Mouse (Mus musculus): ENCODE data around the gene Banp. TPM values are rescaled to one million over a fixed set of nuclear protein-coding genes. Genes with fewer than 3 reads are reported as not detected.

Gene Banp
- polyA plus RNA-seq, 1 experiment from 2014 or later: 43.3 TPM

DNA sequence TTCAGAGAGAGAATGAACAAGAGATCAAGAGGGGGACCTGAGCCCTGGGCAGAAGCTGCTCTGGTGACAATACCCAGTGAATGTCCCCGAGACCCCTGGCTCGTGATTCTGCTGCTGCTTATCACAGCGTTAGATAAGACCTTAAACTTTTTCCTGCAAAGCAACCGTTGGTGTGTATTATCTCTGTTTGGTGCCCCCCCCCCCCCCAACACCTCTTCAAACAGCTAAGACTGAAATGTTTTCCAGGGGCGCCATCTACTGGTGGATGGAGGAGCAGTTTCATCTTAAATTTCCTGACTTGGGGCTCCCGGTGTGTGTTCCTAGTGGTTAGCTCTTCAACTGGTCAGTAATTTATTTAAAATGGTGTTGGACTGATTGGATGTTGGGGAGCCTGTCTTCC lies 39.9 kb upstream of the Banp start:
- Histone ChIP-seq H3K4me3 (replicated peaks) (no peak overlapping the region), H3K9ac (no peak overlapping the region), H3K4me1 (peaks cover 45% of the 10 kb centered on the region), H3K36me3 (no peaks in the 10 kb centered on the region), H3K27me3 (peaks cover 9% of the 10 kb centered on the region; the same call in 1 of the 2 replicates), H3K4me2 (no peak overlapping the region), H3K27ac (no peak overlapping the region), H3K9me3 (replicated peaks) (no peaks in the 10 kb centered on the region)
- 7% methylated on average over 6 of the region's 6 CpGs for WGBS
- ATAC-seq (replicated peaks; ENCODE audit: low FRiP score): no peak

DNA sequence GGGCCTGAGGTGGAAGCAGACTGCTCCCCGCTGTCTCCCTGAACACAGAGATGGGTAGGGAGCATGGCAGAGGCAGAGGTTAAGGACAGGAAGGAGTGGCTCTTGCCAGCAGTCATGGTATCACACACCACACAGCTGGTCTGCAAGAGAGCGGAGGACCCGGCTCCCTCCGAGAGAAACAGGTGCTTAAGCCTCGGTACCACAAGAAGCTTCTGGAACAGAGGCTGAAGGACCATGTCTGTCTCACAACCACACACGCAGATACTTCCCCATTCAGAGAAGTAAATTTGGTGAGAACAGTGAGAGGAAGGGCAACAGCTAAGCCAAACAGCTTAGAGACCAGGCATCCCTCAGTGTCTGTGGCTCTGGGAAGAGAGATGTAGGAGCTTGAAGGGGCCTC lies 38.1 kb upstream of the Banp start:
- WGBS: 91% methylated on average over 6 of the region's 6 CpGs

DNA sequence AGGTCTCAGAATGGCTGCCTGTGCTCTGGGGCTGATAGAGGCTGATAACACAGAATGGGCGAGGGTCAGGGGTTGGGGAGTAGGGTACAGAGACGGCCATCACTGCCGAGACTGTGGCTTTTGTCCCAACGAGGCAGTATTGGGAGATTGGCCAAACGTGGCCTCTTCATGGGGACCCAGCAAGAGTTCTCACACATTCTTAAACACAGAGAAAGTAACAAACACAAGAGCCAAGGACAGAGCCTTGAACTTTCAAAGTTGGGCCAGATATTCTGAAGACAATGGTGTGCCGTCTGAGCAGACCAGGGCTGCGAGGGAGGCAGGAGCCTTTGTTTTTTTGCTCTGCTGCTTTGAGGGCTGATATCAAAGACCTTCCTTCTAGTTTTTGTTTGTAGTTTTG lies 37.6 kb upstream of the Banp start:
- Histone ChIP-seq H3K9ac (no peak overlapping the region), H3K27ac (no peak overlapping the region), H3K4me3 (replicated peaks) (no peak overlapping the region), H3K9me3 (replicated peaks) (no peaks in the 10 kb centered on the region), H3K27me3 (peaks cover 9% of the 10 kb centered on the region; the same call in 1 of the 2 replicates), H3K4me2 (no peak overlapping the region), H3K4me1 (peaks cover 22% of the 10 kb centered on the region), H3K36me3 (no peaks in the 10 kb centered on the region)
- WGBS: 78% methylated on average over 7 of the region's 7 CpGs
- ATAC-seq (replicated peaks; ENCODE audit: low FRiP score): no peak

More for the DNA sequence above, 38.1 kb upstream of the Banp start:
- Histone ChIP-seq H3K4me1 (peaks cover 28% of the 10 kb centered on the region), H3K36me3 (no peaks in the 10 kb centered on the region), H3K27me3 (peaks cover 9% of the 10 kb centered on the region; the same call in 1 of the 2 replicates), H3K9me3 (replicated peaks) (no peaks in the 10 kb centered on the region), H3K4me3 (replicated peaks) (no peak overlapping the region), H3K9ac (no peak overlapping the region), H3K27ac (no peak overlapping the region), H3K4me2 (no peak overlapping the region)
- no peak for ATAC-seq (replicated peaks; ENCODE audit: low FRiP score)

DNA sequence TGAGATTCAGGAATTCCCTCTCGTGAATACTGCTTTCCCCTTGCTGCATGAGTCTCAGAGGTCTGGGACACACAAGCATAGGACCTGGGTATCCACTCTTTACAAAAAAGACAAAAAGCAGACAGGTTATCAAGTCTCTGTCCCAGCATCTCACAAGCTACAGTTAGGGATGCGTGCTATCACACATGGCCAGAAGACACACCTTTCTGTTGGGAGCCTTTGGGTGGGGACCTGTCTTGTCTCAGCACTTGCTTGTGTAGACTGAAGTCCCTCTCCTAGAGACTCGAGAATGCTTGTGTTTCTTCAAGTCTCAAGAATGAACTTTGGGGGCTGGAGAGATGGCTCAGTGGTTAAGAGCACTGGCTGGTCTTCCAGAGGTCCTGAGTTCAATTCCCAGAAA lies 36.7 kb upstream of the Banp start:
- H3K4me3 ChIP-seq (replicated peaks): no peak overlapping the region
- H3K9me3 ChIP-seq (replicated peaks): no peaks in the 10 kb centered on the region
- H3K36me3 ChIP-seq: no peaks in the 10 kb centered on the region
- no peak overlapping the region for H3K27ac ChIP-seq
- H3K4me2 ChIP-seq: no peak overlapping the region
- WGBS: 77% methylated on average over 3 of the region's 3 CpGs
- H3K9ac ChIP-seq: no peak overlapping the region
- peaks cover 19% of the 10 kb centered on the region for H3K4me1 ChIP-seq
- no peak for ATAC-seq (replicated peaks; ENCODE audit: low FRiP score)
- peaks cover 9% of the 10 kb centered on the region; the same call in 1 of the 2 replicates for H3K27me3 ChIP-seq

DNA sequence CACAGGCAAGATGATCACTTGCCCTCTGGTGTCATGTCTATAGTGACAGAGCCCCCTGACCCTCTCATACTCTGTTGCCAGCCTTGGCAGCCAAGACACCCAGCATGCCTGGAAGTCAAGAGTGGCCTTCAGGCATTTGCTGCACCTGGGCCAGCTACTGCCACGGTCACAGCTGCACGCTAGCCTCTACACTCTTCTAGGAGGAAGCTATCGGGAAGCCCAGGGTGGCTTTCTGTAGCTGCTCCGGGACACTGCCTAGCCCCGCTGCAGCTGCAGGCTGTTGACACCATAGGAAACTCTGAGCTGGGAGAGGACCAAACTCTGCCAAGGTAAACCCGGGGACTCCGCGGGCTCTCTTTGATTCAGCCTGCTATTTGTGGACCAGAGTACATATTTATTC lies 36.2 kb upstream of the Banp start:
- H3K27me3 ChIP-seq: peaks cover 9% of the 10 kb centered on the region; the same call in 1 of the 2 replicates
- H3K27ac ChIP-seq: no peak overlapping the region
- 79% methylated on average over 8 of the region's 8 CpGs for WGBS
- ATAC-seq (replicated peaks; ENCODE audit: low FRiP score): no peak
- no peak overlapping the region for H3K4me3 ChIP-seq (replicated peaks)
- no peaks in the 10 kb centered on the region for H3K36me3 ChIP-seq
- H3K4me2 ChIP-seq: no peak overlapping the region
- H3K9me3 ChIP-seq (replicated peaks): no peaks in the 10 kb centered on the region
- H3K4me1 ChIP-seq: peaks cover 14% of the 10 kb centered on the region
- no peak overlapping the region for H3K9ac ChIP-seq

DNA sequence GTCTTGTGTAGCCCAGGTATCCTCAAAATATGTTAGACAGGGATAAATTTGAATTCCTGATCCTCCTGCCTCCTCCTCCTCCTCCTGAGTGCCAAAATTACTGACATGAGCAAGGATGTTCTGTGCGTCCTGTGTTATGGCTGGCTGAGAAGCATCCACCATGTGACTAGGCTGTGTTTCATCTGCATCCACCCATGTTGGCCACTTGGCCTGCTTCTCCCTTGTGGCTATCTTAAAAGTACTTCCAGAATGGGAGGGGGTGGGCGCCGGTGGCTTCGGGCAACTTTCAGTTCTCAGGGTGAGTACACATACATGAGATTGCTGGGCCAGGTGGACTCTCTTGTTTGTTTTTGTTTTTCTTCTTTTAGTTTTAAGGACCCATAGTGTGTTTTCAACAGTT lies 30.4 kb upstream of the Banp start:
- H3K27me3 ChIP-seq: no peaks in the 10 kb centered on the region
- no peak overlapping the region for H3K4me2 ChIP-seq
- H3K4me1 ChIP-seq: peaks cover 33% of the 10 kb centered on the region
- H3K36me3 ChIP-seq: no peaks in the 10 kb centered on the region
- no peaks in the 10 kb centered on the region for H3K9me3 ChIP-seq (replicated peaks)
- 0 out of 2 replicates have a peak overlapping the region, but pooled peaks have one; percentile 10 for H3K27ac ChIP-seq
- 46% methylated on average over 4 of the region's 4 CpGs for WGBS
- no peak; the same call in 1 of the 2 replicates for ATAC-seq (replicated peaks; ENCODE audit: low FRiP score)
- no peak overlapping the region for H3K9ac ChIP-seq
- no peak overlapping the region for H3K4me3 ChIP-seq (replicated peaks)

DNA sequence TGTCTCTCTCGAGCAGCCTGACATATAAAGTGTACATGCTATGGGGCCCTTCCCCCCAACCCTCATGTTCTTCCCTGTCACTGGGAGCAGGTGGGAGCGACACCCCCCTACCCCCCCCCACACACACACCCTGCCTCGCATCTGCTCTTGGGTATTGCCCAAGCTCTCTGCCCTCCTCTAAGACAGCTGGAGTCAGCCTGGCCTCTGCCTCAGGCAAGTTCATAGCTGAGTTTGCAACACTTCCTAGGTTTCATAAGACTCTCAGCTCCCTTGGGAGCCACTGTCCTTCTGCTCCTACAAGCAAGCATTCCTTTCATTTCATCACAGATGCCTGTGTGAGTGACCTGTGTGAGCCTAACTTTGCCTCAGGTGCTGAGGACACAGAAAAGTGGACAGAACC lies 29.8 kb upstream of the Banp start:
- Histone ChIP-seq H3K27ac (peak overlapping the region; percentile 10; the same call in 1 of the 2 replicates), H3K9me3 (replicated peaks) (no peaks in the 10 kb centered on the region), H3K4me2 (no peak overlapping the region), H3K9ac (no peak overlapping the region), H3K4me3 (replicated peaks) (no peak overlapping the region), H3K36me3 (no peaks in the 10 kb centered on the region), H3K4me1 (peaks cover 33% of the 10 kb centered on the region), H3K27me3 (no peaks in the 10 kb centered on the region)
- ATAC-seq (replicated peaks; ENCODE audit: low FRiP score): peak; percentile 55
- 27% methylated on average over 3 of the region's 3 CpGs for WGBS

DNA sequence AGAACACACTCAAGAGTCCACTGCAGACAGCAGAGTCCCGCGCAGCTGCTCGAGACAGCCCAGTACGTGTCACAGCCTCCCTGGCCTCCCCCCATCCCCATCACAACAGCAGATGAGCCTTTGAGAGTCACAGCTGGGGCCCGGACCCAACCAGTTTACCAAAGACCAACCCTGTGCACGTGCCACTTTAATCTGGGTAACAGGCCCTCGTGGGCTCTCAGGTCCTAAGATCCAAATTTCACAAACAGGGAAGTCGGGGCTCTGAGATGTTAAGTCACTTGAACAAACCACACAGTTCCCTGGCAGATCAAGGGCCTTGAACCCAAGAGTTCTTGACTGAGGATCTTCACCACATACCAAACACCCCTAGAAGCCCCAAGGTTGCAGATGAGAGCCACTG lies 28.0 kb upstream of the Banp start:
- no peaks in the 10 kb centered on the region for H3K36me3 ChIP-seq
- no peak overlapping the region for H3K9ac ChIP-seq
- no peak overlapping the region for H3K4me3 ChIP-seq (replicated peaks)
- ATAC-seq (replicated peaks; ENCODE audit: low FRiP score): no peak
- H3K4me1 ChIP-seq: peaks cover 33% of the 10 kb centered on the region
- 74% methylated on average over 8 of the region's 8 CpGs for WGBS
- no peak overlapping the region for H3K4me2 ChIP-seq
- H3K9me3 ChIP-seq (replicated peaks): no peaks in the 10 kb centered on the region
- H3K27ac ChIP-seq: peak overlapping the region; percentile 65; the same call in 1 of the 2 replicates
- H3K27me3 ChIP-seq: no peaks in the 10 kb centered on the region

DNA sequence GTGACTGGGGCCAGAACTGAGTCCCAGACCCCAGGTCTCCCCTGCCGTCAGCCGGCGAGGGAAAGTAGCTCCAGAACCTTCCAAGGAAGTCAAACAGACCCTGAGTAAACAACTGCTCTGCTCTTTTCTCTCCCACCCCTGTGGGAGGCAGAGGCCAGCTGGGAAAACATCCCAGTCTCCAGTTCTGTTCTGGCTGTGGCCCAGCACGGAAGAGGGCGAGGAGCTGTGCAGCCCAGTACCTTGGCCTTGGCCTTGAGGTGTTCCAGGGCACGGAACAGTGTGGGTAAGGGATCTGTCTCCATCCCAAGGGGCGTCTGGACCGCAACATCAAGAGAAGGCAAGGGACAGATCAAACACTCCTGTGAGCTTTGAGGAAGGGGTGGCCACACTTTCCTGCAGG lies 27.4 kb upstream of the Banp start:
- Histone ChIP-seq H3K4me2 (no peak overlapping the region), H3K9ac (no peak overlapping the region), H3K4me1 (peaks cover 33% of the 10 kb centered on the region), H3K27ac (peak overlapping the region; percentile 65; the same call in 1 of the 2 replicates), H3K9me3 (replicated peaks) (no peaks in the 10 kb centered on the region), H3K4me3 (replicated peaks) (no peak overlapping the region), H3K36me3 (no peaks in the 10 kb centered on the region), H3K27me3 (no peaks in the 10 kb centered on the region)
- WGBS: 21% methylated on average over 8 of the region's 8 CpGs
- ATAC-seq (replicated peaks; ENCODE audit: low FRiP score): no peak

DNA sequence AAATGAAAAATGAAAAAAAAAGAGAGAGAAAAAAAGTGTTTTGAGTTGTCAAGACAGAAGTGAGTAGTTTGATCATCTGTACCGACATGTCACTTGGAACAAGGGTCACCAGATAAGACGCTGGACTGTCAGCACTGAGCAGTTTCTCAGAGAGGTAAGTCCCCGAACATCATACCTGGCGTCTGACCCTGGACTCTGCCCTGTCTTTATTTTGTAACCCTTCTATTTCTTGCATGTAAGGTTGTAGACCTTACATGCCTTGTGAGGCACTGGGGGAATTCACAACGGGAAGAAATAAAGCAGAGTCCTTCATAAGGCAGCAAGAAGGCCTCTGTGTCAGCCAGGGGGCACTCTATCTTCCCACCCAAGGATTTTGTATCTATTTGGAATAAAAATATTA lies 24.9 kb upstream of the Banp start:
- H3K4me2 ChIP-seq: no peak overlapping the region
- H3K36me3 ChIP-seq: no peaks in the 10 kb centered on the region
- no peak for ATAC-seq (replicated peaks; ENCODE audit: low FRiP score)
- no peak overlapping the region for H3K9ac ChIP-seq
- peaks cover 21% of the 10 kb centered on the region for H3K4me1 ChIP-seq
- H3K27me3 ChIP-seq: no peaks in the 10 kb centered on the region
- 90% methylated on average over 5 of the region's 5 CpGs for WGBS
- no peak overlapping the region for H3K4me3 ChIP-seq (replicated peaks)
- H3K27ac ChIP-seq: no peak overlapping the region
- no peaks in the 10 kb centered on the region for H3K9me3 ChIP-seq (replicated peaks)

DNA sequence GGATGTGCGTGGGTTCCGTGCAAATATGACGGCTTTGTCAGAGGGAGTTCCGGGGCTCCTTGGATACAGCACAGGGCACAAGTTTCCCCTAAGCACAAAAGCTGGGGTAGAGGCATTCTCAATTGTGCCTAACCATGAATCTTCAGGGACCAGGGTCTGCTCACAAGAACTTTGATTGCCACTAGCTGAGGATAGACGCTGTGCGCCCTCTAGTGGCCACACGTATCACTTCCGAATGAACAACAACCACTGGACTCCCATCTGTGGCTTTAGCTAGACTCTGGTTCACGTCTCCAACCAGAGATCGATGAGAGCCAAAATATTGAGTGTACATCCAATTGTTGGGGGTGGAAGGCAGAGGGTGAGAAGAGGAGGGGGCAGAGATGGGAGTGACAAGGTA lies 23.9 kb upstream of the Banp start:
- H3K27ac ChIP-seq: no peak overlapping the region
- no peaks in the 10 kb centered on the region for H3K27me3 ChIP-seq
- no peak overlapping the region for H3K9ac ChIP-seq
- no peaks in the 10 kb centered on the region for H3K9me3 ChIP-seq (replicated peaks)
- no peak for ATAC-seq (replicated peaks; ENCODE audit: low FRiP score)
- H3K4me2 ChIP-seq: no peak overlapping the region
- H3K36me3 ChIP-seq: no peaks in the 10 kb centered on the region
- no peak overlapping the region for H3K4me3 ChIP-seq (replicated peaks)
- 28% methylated on average over 10 of the region's 10 CpGs for WGBS
- H3K4me1 ChIP-seq: peaks cover 19% of the 10 kb centered on the region

DNA sequence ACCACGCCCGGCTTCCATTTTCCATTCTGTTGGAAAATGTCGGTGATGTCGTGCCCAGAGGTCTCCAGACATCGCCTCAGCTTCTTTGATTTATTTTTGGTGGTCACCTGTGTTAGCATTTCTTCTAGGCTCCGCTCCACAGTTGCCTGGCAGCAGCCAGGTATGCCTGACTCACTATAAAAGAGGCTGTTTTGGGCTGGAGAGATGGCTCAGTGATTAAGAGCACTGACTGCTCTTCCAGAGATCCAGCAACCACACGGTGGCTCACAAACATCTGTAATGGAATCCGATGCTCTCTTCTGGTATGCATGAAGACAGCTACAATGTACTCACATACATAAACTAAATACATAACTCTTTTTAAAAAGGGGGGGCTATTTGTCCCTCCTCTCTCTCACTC lies 23.3 kb upstream of the Banp start:
- Histone ChIP-seq H3K9me3 (replicated peaks) (no peaks in the 10 kb centered on the region), H3K27ac (no peak overlapping the region), H3K4me2 (no peak overlapping the region), H3K36me3 (no peaks in the 10 kb centered on the region), H3K27me3 (no peaks in the 10 kb centered on the region), H3K9ac (no peak overlapping the region), H3K4me3 (replicated peaks) (no peak overlapping the region), H3K4me1 (peaks cover 15% of the 10 kb centered on the region)
- ATAC-seq (replicated peaks; ENCODE audit: low FRiP score): no peak
- 56% methylated on average over 8 of the region's 8 CpGs for WGBS

DNA sequence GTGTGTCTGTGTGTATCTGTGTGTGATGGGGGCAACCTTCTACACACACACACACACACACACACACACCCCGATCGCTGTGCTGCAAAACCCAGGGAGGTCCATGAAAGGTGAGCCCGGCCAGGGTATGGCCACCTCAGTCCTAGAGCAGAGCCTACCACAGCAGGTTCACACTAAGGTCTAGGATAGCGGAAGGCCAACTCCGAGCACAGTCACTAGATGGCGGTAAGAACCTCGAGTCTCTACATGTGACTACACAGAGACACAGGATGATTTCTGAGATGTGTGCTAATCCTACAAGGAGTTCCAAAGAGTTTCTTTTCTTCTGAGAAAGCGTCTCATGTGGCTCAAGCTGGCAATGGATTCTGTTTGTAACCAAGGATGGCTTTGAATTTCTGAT lies 22.2 kb upstream of the Banp start:
- no peak overlapping the region for H3K4me3 ChIP-seq (replicated peaks)
- H3K27me3 ChIP-seq: no peaks in the 10 kb centered on the region
- no peaks in the 10 kb centered on the region for H3K9me3 ChIP-seq (replicated peaks)
- H3K27ac ChIP-seq: no peak overlapping the region
- no peak overlapping the region for H3K4me2 ChIP-seq
- 37% methylated on average over 8 of the region's 8 CpGs for WGBS
- ATAC-seq (replicated peaks; ENCODE audit: low FRiP score): no peak
- no peak overlapping the region for H3K9ac ChIP-seq
- peaks cover 4% of the 10 kb centered on the region for H3K4me1 ChIP-seq
- H3K36me3 ChIP-seq: no peaks in the 10 kb centered on the region

Measured in kidney, embryonic 15.5 days (tissue).